Mouse (Mus musculus) myocyte (in vitro differentiated cells): ENCODE data around the gene Pnkd.
A peak's percentile ranks its signal among the peaks of the same experiment; 100 is the strongest.

Source experiments
- POLR2A ChIP-seq: IDR thresholded peaks from one replicate; pipeline ENCODE4 v1.6.1; 2011; ENCODE audit warnings: low read depth, mild to moderate bottlenecking, control low read depth, moderate library complexity; ENCODE audit not compliant: insufficient read length
- REST ChIP-seq: IDR thresholded peaks from one replicate; pipeline ENCODE4 v1.6.1; 2011; ENCODE audit warnings: mild to moderate bottlenecking, control low read depth, moderate library complexity; ENCODE audit not compliant: insufficient read depth, insufficient read length
- TCF12 ChIP-seq: IDR thresholded peaks from one replicate; pipeline ENCODE4 v1.6.1; 2011; ENCODE audit warnings: mild to moderate bottlenecking, control low read depth; ENCODE audit not compliant: poor library complexity, insufficient read depth, severe bottlenecking

- TF ChIP-seq REST (no peak), POLR2A (peak; percentile 25), TCF12 (no peak)
These were observed 113.3 kb downstream of the Pnkd start for GRCm38 (mm10) chr1:74397919-74398451.
